Mouse (Mus musculus): ENCODE data around the gene Cenpe.
A peak's percentile ranks its signal among the peaks of the same experiment; 100 is the strongest.
"Not testable (repeated sequence)": the region's sequence is repeated elsewhere in the genome, so short reads cannot be mapped to it uniquely, and the experiment has no call there.

The Cenpe gene

GRCm38 (mm10) chr3:135211805-135212657, at the start of gene Cenpe:
Cenpe (plus strand) TSS chr3:135212537.
- peak; percentile 83 for DNase-seq

DNA sequence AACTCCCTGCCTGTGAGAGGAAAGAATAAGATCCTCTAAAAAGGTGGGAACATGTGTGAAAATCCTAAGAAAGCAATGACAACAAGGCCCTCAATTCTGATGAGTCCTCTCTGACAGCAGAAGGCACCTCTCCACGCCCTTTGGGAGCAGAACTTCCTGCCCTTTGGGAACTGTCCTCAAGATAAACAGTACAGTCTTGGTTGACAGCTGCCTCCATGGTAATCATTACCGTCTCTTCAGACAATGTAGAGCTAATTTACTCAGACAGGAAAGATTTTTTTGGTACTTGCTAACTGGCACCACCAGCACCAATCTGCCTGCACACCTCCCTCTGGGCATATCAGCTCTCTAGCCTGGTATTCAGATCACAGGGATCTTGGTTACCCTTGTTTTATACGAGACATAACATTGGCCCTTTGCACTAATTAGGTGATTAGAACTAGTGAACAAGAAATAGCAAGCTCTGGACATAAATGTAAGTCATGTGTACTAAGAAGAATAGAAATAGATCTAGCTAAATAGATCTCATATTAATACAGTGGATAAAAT, 40.4 kb upstream of the Cenpe start:
- no peak for DNase-seq

- no peak for DNase-seq
Observed at GRCm38 (mm10) chr3:135191861-135192260, 20.5 kb upstream of the Cenpe start.

DNA sequence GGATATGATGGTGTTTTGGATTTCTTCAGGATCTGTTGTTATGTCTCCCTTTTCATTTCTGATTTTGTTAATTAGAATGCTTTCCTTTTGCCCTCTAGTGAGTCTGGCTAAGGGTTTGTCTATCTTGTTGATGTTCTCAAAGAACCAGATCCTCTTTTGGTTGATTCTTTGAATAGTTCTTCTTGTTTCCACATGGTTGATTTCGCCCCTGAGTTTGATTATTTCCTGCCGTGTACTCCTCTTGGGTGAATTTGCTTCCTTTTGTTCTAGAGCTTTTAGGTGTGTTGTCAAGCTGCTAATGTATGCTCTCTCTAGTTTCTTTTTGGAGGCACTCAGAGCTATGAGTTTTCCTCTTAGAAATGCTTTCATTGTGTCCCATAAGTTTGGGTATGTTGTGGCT, 14.3 kb upstream of the Cenpe start:
- not testable (repeated sequence) for DNase-seq

DNA sequence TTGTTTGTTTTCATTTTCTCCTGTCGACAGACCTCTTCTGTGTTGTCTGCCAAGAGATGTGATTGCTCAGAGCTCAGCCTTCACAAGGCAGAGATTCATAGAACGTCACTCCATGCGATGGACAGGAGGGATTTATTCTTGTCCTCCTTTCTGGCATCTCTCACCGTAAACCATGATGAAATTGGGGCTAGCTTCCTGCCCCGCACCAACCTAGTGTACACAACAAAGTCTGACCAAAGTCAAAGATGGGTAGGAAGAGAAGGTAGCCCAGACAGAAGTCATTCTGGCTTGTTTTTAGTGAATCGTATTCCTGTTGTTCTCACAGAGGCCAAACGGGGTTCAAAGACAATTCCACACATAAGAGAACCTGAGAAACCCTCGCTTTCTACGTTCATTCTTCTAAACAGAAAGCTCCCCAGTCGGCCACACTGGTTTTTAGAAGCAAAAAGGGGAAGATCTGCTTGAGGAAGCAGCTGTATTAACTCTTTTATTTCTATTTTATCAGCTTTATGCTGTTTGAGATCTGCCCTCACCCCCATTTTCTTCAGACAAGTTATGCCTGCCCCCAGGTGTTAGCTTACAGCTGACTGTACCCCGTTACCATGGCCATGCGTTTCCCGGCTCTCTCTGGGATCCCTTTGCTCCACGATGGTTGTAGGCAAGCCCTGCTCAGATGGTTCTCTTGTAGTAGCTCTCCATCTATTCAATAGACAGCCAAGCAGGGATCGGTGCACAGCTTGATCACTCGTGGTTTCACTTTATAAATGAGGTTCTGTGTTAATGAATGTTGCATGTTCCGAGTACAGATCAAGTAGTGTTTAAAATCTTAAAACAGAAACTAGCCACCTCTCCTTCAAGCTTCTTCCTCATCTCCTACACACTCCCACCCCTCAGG, 11.7 kb upstream of the Cenpe start:
- DNase-seq, result no peak

GRCm38 (mm10) chr3:135206621-135207020, 5.7 kb upstream of the Cenpe start:
- DNase-seq, result no peak

DNA sequence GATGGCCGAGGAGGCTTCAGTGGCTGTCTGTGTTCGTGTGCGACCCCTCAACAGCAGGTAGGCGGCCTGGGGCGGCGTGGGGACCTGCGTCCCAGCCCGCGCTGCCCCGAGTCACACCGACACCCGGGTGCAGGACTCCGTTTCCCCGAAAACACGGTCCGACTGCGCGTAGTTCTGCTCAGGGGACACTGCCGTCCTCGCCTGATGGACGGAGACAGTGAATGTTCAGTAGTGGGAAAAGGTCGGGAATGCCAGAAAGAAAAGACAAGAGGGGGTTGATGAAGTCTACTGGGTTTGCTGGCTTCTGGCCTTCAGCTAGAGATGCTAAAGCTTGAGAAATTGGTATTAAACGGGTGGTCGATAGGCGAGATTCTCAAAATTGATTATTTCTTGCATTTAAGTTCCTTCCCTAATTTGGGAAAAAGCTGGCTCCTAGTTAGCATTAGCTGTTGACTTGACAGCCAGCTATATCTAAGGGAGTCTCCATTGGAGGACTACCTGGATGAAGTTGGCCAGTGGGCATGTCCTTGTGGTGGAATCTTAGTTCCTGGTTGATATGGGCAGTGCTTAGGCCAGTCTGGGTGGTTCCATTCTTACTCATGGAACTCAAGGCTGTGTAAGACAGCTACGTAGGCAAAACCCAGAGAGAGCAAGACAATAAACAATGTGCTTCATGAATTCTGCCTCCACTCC, 467 bp downstream of the Cenpe start:
- no peak for DNase-seq

DNA sequence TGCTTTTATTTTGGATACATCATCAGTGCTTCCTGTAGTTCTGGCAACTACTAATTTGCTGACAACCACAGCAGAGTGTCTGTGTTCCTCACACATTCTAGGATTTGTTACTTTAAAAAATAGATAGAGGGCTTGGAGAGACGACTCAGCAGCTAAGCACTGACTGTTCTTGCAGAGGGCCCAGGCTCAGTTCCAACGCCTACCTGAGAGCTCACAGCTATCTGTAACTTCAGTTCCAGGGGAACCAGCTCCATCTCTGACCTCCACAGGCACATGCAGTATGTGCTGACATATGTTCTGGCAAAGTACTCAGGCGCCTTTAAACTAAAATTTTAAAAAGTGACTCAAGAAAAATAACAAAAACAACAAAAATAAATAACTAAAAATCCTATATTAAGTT, 19.7 kb downstream of the Cenpe start:
- DNase-seq, result no peak

DNA sequence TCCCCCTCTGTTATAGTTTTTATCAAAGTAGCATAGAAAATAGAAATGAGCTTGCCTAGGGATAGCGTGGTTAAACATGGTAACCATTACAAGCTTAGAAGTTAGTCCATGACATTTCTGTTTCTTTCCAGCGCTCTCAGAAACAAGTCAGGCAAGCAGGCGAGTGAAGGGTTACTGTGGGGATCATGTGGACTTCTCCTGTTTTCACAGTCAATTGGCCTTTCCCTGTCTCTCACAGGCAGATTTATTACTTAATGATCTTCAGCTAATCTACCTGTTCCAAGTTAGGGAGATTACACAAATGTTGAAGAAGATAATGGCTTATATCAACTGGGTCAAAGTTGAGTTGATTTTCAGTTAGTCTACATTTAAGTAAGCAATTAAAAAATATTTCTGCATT, 20.1 kb downstream of the Cenpe start:
- no peak for DNase-seq

DNA sequence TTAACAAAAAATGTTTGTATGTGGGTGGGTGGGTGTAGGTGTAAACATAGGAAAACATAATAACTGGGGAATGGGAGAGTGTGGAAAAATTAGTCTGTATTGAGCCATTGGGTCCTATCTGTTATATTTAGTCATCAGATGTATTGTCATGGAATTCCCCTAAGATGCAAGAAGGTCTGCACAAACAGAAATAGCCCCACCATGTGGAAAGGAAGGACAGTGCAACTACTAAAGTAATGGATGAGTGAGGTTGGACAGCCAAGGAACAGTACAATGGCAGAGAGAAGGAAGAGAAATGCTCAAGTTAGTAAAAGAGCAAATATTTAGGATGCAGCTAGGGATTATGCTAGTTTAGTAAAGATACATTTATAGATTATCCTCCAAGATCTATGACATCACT, 33.4 kb downstream of the Cenpe start:
- no peak for DNase-seq

- no peak for DNase-seq
Observed at GRCm38 (mm10) chr3:135246828-135247227, 34.5 kb downstream of the Cenpe start.

- DNase-seq, result no peak
Observed at GRCm38 (mm10) chr3:135249104-135249503, 36.8 kb downstream of the Cenpe start.

- no peak for DNase-seq
Observed at GRCm38 (mm10) chr3:135251825-135252224, 39.5 kb downstream of the Cenpe start.

DNA sequence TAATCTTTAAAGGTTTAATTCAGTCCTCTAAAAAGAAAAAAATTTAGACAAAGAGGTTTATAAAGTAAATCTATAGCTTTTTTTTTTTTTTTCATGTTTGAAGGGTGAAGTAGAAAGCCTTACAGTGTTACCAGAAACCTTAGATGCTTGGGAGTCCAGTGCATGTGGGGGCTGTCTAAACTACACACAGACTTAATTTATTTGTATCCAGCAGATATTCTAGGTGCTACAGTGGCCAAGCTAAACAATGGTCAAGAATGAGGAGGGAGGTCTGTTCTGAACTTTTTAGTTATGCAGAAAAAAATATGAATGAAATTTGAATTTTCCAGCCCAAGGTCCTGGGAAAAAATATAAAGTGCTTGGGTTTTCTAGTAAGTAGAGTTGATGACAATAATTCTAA, 42.4 kb downstream of the Cenpe start:
- DNase-seq, result no peak

DNA sequence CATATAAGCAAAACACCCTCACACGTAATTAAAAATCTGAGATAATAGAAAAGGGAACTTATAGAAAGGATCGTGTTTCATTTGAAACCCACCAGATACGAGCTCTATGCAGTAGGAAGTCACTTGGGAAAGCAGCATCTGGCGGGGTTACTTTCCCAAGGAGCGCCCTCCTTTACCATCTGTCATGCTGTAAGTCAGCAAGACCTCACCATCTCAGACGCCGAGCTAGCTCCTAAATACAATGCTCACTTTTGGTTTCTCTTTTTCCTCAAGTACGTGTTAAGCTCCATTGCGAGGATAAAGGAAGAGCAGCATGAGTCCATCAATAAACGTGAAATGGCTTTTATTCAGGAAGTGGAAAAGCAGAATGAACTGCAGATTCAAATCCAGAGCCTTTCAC, 46.6 kb downstream of the Cenpe start:
- no peak for DNase-seq

GRCm38 (mm10) chr3:135260233-135260632, 47.9 kb downstream of the Cenpe start:
- DNase-seq, result no peak

GRCm38 (mm10) chr3:135268616-135269015, 56.3 kb downstream of the Cenpe start:
- DNase-seq, result no peak

- no peak for DNase-seq
Observed at GRCm38 (mm10) chr3:135269391-135269990, 57.2 kb downstream of the Cenpe start.

GRCm38 (mm10) chr3:135272627-135273026, 60.3 kb downstream of the Cenpe start:
- DNase-seq, result no peak

- DNase-seq, result no peak
Observed at GRCm38 (mm10) chr3:135273047-135273446, 60.7 kb downstream of the Cenpe start.

- no peak for DNase-seq
Observed at GRCm38 (mm10) chr3:135280160-135280559, 67.8 kb downstream of the Cenpe start.

- DNase-seq, result peak; percentile 63
Observed at GRCm38 (mm10) chr3:135280669-135281415, 68.5 kb downstream of the Cenpe start, which contains the start of gene Bdh2. Bdh2 (plus strand) TSS chr3:135281221.

Measured in cerebellum, adult 9-10 months (tissue).